Mouse (Mus musculus) ES-E14 (cell line): ENCODE data around the gene Mapk14. TPM values are rescaled to one million over a fixed set of nuclear protein-coding genes. Genes with fewer than 3 reads are reported as not detected.

Experiments used
- DNase-seq: peaks from one replicate; pipeline ENCODE4 v3.0.0-alpha.2; 2013; ENCODE audit warnings: low read depth, low spot score
- H3K27ac ChIP-seq: 2 replicates; pipeline ENCODE4 v1.5.1; 2012; ENCODE audit warnings: low read depth, mild to moderate bottlenecking, low read length, moderate library complexity, mixed read lengths; ENCODE audit not compliant: poor library complexity, insufficient read depth, severe bottlenecking
- H3K36me3 ChIP-seq: 2 replicates; pipeline ENCODE4 v1.6.1; 2012; ENCODE audit warnings: mild to moderate bottlenecking, low read length, moderate library complexity, mixed read lengths; ENCODE audit not compliant: control insufficient read depth, poor library complexity, insufficient read depth, severe bottlenecking
- H3K4me1 ChIP-seq, 2 experiments: fragments of 150-350 bp in 1 of 2; sonication (generic) in 1 of 2; 2 replicates each; pipeline ENCODE4 v1.6.1; 2012; ENCODE audit warnings: low read length in 2 of 2, mild to moderate bottlenecking in 1 of 2, mixed read lengths in 1 of 2; ENCODE audit not compliant: control insufficient read depth in 2 of 2, insufficient read depth in 2 of 2, poor library complexity in 1 of 2
- H3K4me3 ChIP-seq, 2 experiments: fragments of 150-350 bp in 1 of 2; sonication (generic) in 1 of 2; 2 replicates each; pipeline ENCODE4 v1.5.1; 2012; ENCODE audit warnings: low read length in 2 of 2, low read depth in 1 of 2, mild to moderate bottlenecking in 1 of 2, mixed read lengths in 1 of 2; ENCODE audit not compliant: insufficient read depth in 1 of 2, poor library complexity in 1 of 2, severe bottlenecking in 1 of 2
- H3K9ac ChIP-seq: 2 replicates; pipeline ENCODE4 v1.6.1; 2012; ENCODE audit warnings: low read depth, mild to moderate bottlenecking, low read length, mixed read lengths; ENCODE audit not compliant: poor library complexity, insufficient read depth, severe bottlenecking
- H3K9me3 ChIP-seq: fragments of 150-350 bp; sonication (generic); 2 replicates; pipeline ENCODE4 v1.6.1; 2012; ENCODE audit warnings: low read depth, mild to moderate bottlenecking, low read length; ENCODE audit not compliant: control insufficient read depth, insufficient read depth
- CHD2 ChIP-seq: IDR thresholded peaks from 2 replicates; pipeline ENCODE4 v1.6.1; 2014; ENCODE audit warnings: mild to moderate bottlenecking, low read depth, low read length, inconsistent platforms
- HCFC1 ChIP-seq: IDR thresholded peaks from 2 replicates; pipeline ENCODE4 v1.6.1; 2012; ENCODE audit warnings: low read length, inconsistent platforms, borderline replicate concordance; ENCODE audit not compliant: insufficient read depth
- MAFK ChIP-seq: IDR thresholded peaks from 2 replicates; pipeline ENCODE4 v1.6.1; 2014; ENCODE audit warnings: mild to moderate bottlenecking, low read depth, low read length, inconsistent platforms; ENCODE audit not compliant: insufficient read depth
- ZC3H11A ChIP-seq: IDR thresholded peaks from 2 replicates; pipeline ENCODE4 v1.6.1; 2012; ENCODE audit warnings: low read depth, mild to moderate bottlenecking, inconsistent platforms, low read length, borderline replicate concordance
- ZNF384 ChIP-seq: IDR thresholded peaks from 2 replicates; pipeline ENCODE4 v1.6.1; 2012; ENCODE audit warnings: low read depth, low read length, inconsistent platforms
- in situ Hi-C, 2 experiments: fragments of 600-800 bp; cut with MboI; formaldehyde crosslinking; loops; one replicate each; pipeline ENCODE4 v1.15.1; 2025; ENCODE audit warnings: low sequenced_read_pairs in 2 of 2, inconsistent platforms in 1 of 2; ENCODE audit not compliant: unreplicated experiment in 2 of 2
- total RNA-seq: library from RNA; depleted of rRNA; stranded (reverse); fragments of 300-350 nt; gene quantifications from 2 replicates; pipeline ENCODE4 v1.2.3, GENCODE M21; 2012

Mapk14 gene
- total RNA-seq, 1 experiment = 77.3 TPM

DNA sequence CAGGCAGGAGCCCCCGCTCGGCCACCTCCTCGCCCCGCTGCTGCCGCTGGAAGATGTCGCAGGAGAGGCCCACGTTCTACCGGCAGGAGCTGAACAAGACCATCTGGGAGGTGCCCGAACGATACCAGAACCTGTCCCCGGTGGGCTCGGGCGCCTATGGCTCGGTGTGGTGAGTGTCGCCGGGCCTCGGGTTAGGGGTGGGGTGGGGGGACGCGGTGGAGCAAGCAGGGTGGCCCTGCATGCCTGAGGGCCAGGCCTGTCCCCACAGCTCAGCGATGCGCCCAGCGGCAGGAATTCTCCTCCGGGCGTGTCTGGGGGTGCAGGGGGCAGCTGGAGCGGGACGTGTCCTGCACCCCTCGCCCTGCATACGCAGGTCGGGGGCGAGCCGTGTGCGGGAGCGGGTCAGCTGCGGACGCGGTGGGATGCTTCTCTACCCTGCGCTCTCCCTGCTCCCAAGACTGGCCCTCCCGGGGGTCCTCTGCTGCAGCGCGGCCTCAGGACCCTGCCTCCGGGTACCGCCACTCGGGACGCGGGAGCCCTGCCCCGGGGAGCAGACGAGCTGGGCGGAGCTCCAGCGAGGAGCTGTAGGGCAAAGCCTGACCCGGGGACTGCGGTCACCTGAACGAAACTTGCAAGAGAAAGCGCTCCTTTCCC is 685 bp downstream of the Mapk14 start:
- Histone ChIP-seq H3K9me3 (no peaks in the 10 kb centered on the region), H3K4me3 (peak overlapping the region; percentile 79 to 90), H3K4me1 (peaks cover 0 to 6% of the 10 kb centered on the region in 2 experiments; a peak in 2 of 4 replicates), H3K27ac (peak overlapping the region; percentile 26), H3K9ac (peak overlapping the region; percentile 91), H3K36me3 (peaks cover 3% of the 10 kb centered on the region; the same call in 1 of the 2 replicates)
- TF ChIP-seq ZC3H11A (no peak), MAFK (no peak), HCFC1 (no peak), ZNF384 (no peak; the same call in 1 of the 2 replicates), CHD2 (no peak)
- in situ Hi-C loops = no loop called here
- DNase-seq = no peak

DNA sequence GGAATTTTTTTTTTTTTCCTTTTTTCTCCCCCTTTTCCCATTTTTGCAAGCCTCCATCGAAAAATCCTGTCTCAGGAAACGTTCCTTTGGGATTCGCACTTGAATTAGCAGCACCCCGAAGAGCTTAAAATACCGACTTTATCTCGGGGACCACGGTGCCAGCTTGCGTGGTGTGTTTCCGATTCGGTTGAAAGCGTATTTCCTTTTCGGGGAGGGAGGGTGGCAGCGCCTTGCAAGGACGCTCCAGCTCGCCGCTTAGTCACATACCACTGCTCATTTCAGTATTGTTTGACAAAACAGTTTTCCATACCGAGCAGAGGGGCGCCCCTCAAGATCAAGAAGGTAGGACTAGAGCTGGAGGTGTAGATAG is 1.2 kb downstream of the Mapk14 start:
- H3K9ac ChIP-seq = peak overlapping the region; percentile 91
- DNase-seq = no peak
- no peaks in the 10 kb centered on the region for H3K9me3 ChIP-seq
- in situ Hi-C loops = no loop called here
- peaks cover 3% of the 10 kb centered on the region; the same call in 1 of the 2 replicates for H3K36me3 ChIP-seq
- peaks cover 0 to 6% of the 10 kb centered on the region in 2 experiments; a peak in 2 of 4 replicates for H3K4me1 ChIP-seq
- H3K27ac ChIP-seq = no peak overlapping the region
- no peak for TF ChIP-seq MAFK
- no peak for TF ChIP-seq ZC3H11A
- TF ChIP-seq CHD2 = no peak
- TF ChIP-seq HCFC1 = no peak
- 0 out of 2 replicates have a peak, but pooled peaks have one; percentile 42 for TF ChIP-seq ZNF384
- peak overlapping the region; percentile 79 to 90 for H3K4me3 ChIP-seq

- Histone ChIP-seq H3K36me3 (peaks cover 3% of the 10 kb centered on the region; the same call in 1 of the 2 replicates), H3K27ac (no peak overlapping the region), H3K9me3 (no peaks in the 10 kb centered on the region), H3K4me1 (peaks cover 0 to 9% of the 10 kb centered on the region in 2 experiments; a peak in 2 of 4 replicates), H3K9ac (no peak overlapping the region), H3K4me3 (peak overlapping the region in 1 of 2 experiments; percentile 90; a peak in 1 of 4 replicates)
- DNase-seq = no peak
- TF ChIP-seq ZC3H11A = no peak
- TF ChIP-seq ZNF384 = no peak
- TF ChIP-seq HCFC1 = no peak
- TF ChIP-seq CHD2 = no peak
- no peak for TF ChIP-seq MAFK
- in situ Hi-C loops = no loop called here
These were observed 2.0 kb downstream of the Mapk14 start for GRCm38 (mm10) chr17:28693086-28693485.

DNA sequence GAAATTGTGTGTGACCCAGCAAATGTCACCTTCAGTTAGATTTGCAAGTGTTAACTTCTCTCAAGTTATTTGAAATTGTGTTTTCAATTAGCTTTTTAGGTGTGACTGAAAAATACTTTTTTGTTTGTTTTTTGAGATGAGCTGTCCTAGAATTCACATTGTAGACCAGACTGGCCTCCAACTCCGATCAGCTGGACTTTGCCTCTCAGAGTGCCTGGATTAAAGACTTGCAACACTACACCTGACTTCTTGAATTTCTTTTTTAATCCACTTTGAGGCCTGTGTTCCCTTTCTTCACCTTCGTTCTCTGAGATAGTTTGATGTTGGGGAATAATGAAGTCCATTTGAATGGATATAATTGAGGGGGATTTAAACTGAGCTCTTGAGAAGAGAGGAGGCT is 2.9 kb downstream of the Mapk14 start:
- Histone ChIP-seq H3K4me3 (no peak overlapping the region), H3K36me3 (peaks cover 3% of the 10 kb centered on the region; the same call in 1 of the 2 replicates), H3K9me3 (no peaks in the 10 kb centered on the region), H3K27ac (no peak overlapping the region), H3K4me1 (peaks cover 0 to 9% of the 10 kb centered on the region in 2 experiments; a peak in 2 of 4 replicates), H3K9ac (no peak overlapping the region)
- in situ Hi-C loops = no loop called here
- TF ChIP-seq HCFC1 (no peak), CHD2 (no peak), MAFK (no peak), ZC3H11A (no peak), ZNF384 (no peak)
- DNase-seq = no peak
